Mouse (Mus musculus): ENCODE results near the gene Ivd.
A peak's percentile ranks its signal among the peaks of the same experiment; 100 is the strongest.

The Ivd gene

GRCm38 (mm10) chr2:118861454-118862339, at the start of gene Ivd:
Gene Ivd (plus strand): TSS chr2:118861954.
- DNase-seq = peak; percentile 90 to 96

GRCm38 (mm10) chr2:118812724-118813123, 49.0 kb upstream of the Ivd start:
- DNase-seq = no peak

- DNase-seq = peak; percentile 86 to 93
Measured at GRCm38 (mm10) chr2:118813981-118814836, 47.5 kb upstream of the Ivd start, which contains the start of gene Knstrn. Gene Knstrn (plus strand): TSS chr2:118814003.

GRCm38 (mm10) chr2:118822800-118823199, 39.0 kb upstream of the Ivd start:
- DNase-seq = no peak

- no peak for DNase-seq
Measured at GRCm38 (mm10) chr2:118824396-118824795, 37.4 kb upstream of the Ivd start.

GRCm38 (mm10) chr2:118829096-118829495, 32.7 kb upstream of the Ivd start:
- no peak for DNase-seq

GRCm38 (mm10) chr2:118834061-118834460, 27.7 kb upstream of the Ivd start:
- DNase-seq = no peak

GRCm38 (mm10) chr2:118835115-118835514, 26.6 kb upstream of the Ivd start:
- DNase-seq = no peak

- no peak for DNase-seq
Measured at GRCm38 (mm10) chr2:118838330-118838729, 23.4 kb upstream of the Ivd start.

GRCm38 (mm10) chr2:118841186-118841585, 20.6 kb upstream of the Ivd start:
- no peak for DNase-seq

- no peak for DNase-seq
Measured at GRCm38 (mm10) chr2:118841774-118842173, 20.0 kb upstream of the Ivd start.

GRCm38 (mm10) chr2:118844427-118844826, 17.3 kb upstream of the Ivd start:
- no peak for DNase-seq

GRCm38 (mm10) chr2:118846246-118846645, 15.5 kb upstream of the Ivd start:
- no peak for DNase-seq

- no peak for DNase-seq
Measured at GRCm38 (mm10) chr2:118851756-118852155, 10.0 kb upstream of the Ivd start.

- no peak for DNase-seq
Measured at GRCm38 (mm10) chr2:118862340-118862675, 554 bp downstream of the Ivd start.

- no peak for DNase-seq
Measured at GRCm38 (mm10) chr2:118870601-118871000, 8.8 kb downstream of the Ivd start.

- DNase-seq = no peak
Measured at GRCm38 (mm10) chr2:118871032-118871431, 9.3 kb downstream of the Ivd start.

- no peak for DNase-seq
Measured at GRCm38 (mm10) chr2:118873018-118873417, 11.3 kb downstream of the Ivd start.

- peak; percentile 42 to 59 for DNase-seq
Measured at GRCm38 (mm10) chr2:118873890-118874430, 12.2 kb downstream of the Ivd start.

GRCm38 (mm10) chr2:118875316-118875715, 13.6 kb downstream of the Ivd start:
- no peak for DNase-seq

- no peak for DNase-seq
Measured at GRCm38 (mm10) chr2:118876453-118876852, 14.7 kb downstream of the Ivd start.

GRCm38 (mm10) chr2:118881019-118881418, 19.3 kb downstream of the Ivd start:
- no peak for DNase-seq

GRCm38 (mm10) chr2:118881956-118882355, 20.2 kb downstream of the Ivd start:
- no peak for DNase-seq
